Mouse (Mus musculus) heart, embryonic 16.5 days (tissue): ENCODE results near the gene Ppp1r11. TPM values are rescaled to one million over a fixed set of nuclear protein-coding genes. Genes with fewer than 3 reads are reported as not detected.
"Not testable (repeated sequence)": the region's sequence is repeated elsewhere in the genome, so short reads cannot be mapped to it uniquely, and the experiment has no call there.

Experiments used
- ATAC-seq: fragments of 200-750 bp; cut with Nextera tagmentation; replicated peaks from 2 replicates; pipeline ENCODE4 v1.8.0; 2017; ENCODE audit warnings: moderate number of reproducible peaks; ENCODE audit not compliant: insufficient read depth, low FRiP score; ENCODE audit errors: extremely low read depth
- H3K27ac ChIP-seq: fragments of 300-500 bp; sonication (generic); 2 replicates; pipeline ENCODE4 v1.5.1; 2014; ENCODE audit warnings: mild to moderate bottlenecking, low read length, control low read depth, moderate library complexity
- H3K27me3 ChIP-seq: fragments of 300-500 bp; sonication (generic); 2 replicates; pipeline ENCODE4 v1.6.1; 2014; ENCODE audit warnings: low read length, mixed read lengths; ENCODE audit not compliant: control insufficient read depth, insufficient read depth
- H3K36me3 ChIP-seq: fragments of 300-500 bp; sonication (generic); 2 replicates; pipeline ENCODE4 v1.6.1; 2014; ENCODE audit not compliant: control insufficient read depth, insufficient read depth
- H3K4me1 ChIP-seq: fragments of 300-500 bp; sonication (generic); 2 replicates; pipeline ENCODE4 v1.6.1; 2014; ENCODE audit warnings: low read length, mixed read lengths; ENCODE audit not compliant: control insufficient read depth, insufficient read depth
- H3K4me2 ChIP-seq: fragments of 300-500 bp; sonication (generic); 2 replicates; pipeline ENCODE4 v1.6.1; 2014; ENCODE audit warnings: low read depth, mild to moderate bottlenecking, control low read depth, low read length
- H3K4me3 ChIP-seq: fragments of 300-500 bp; sonication (generic); 2 replicates; pipeline ENCODE4 v1.5.1; 2014; ENCODE audit warnings: mild to moderate bottlenecking, control low read depth, low read length
- H3K9ac ChIP-seq: fragments of 300-500 bp; sonication (generic); 2 replicates; pipeline ENCODE4 v1.6.1; 2014; ENCODE audit warnings: low read length, control low read depth
- H3K9me3 ChIP-seq: fragments of 300-500 bp; sonication (generic); replicated peaks from 2 replicates; pipeline ENCODE4 v1.6.1; 2016; ENCODE audit warnings: low read length; ENCODE audit not compliant: control insufficient read depth
- whole genome bisulfite sequencing: fragments of 180-500 bp; shearing (Covaris S2); extraction: QIAGEN DNeasy Blood & Tissue Kit; methylation state at CpG from one replicate; pipeline ENCODE4 v1.1.7; 2014; 5-methylcytosine and 5-hydroxymethylcytosine counted together
- polyA plus RNA-seq: library from polyadenylated mRNA; unstranded; fragments of >200 nt; fragmentation: Nextera tagmentation; extraction: Ambion mirVana; gene quantifications from 2 replicates; pipeline ENCODE4 v1.2.1, GENCODE M21; 2015

Gene Ppp1r11
- polyA plus RNA-seq, 1 experiment from 2014 or later, result 81.4 TPM

DNA sequence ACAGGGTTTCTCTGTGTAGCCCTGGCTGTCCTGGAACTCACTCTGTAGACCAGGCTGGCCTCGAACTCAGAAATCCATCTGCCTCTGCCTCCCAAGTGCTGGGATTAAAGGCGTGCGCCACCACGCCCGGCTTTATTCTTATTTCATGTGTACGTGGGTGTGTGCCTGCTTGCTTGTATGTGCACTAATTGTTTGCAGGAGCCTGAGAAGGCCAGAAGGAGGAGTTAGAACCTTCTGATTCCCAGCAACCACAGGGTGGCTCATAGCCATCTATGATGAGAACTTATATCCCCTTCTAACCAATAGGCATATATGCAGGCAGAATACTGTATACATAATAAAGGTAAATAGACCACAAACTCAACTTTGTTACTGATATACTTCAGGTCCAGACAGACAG, 39.1 kb upstream of the Ppp1r11 start:
- H3K4me3 ChIP-seq, H3K27ac ChIP-seq, H3K9ac ChIP-seq, H3K4me2 ChIP-seq, ATAC-seq, H3K4me1 ChIP-seq, H3K9me3 ChIP-seq, H3K36me3 ChIP-seq: not testable (repeated sequence)
- peaks cover 17% of the 10 kb centered on the region for H3K27me3 ChIP-seq
- 97% methylated on average over 6 of the region's 6 CpGs for WGBS

DNA sequence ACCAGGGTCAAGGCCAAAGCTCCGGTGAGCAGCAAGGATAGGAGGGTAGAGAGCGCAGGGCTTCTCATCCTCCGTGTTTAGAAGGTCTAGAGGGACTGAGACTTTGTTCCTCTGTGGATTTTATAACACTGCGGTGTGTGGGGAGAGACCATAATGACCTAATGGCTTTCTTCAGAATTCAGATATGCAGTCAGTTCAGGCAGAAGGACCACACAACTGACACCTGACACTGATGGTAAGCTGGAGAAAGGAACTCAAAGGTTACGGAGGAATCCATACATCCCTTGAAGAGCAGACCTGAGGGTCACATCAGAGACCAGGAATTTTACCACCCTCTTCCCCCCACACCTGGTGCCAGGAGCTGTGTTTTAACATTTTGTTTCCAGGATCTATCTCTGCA, 37.9 kb upstream of the Ppp1r11 start, which contains the start of gene H2-M5:
TSS of gene H2-M5 (minus strand) at position 101 of the 400 bp plus-strand sequence.
- H3K27ac ChIP-seq, result no peak within 1 kb of the TSS
- H3K4me2 ChIP-seq, result peak within 1 kb of the TSS; percentile 56
- H3K36me3 ChIP-seq, result no peaks in the 10 kb centered on the region
- ATAC-seq, result no peak
- peaks cover 4% of the 10 kb centered on the region; the same call in 1 of the 2 replicates for H3K4me1 ChIP-seq
- no peaks in the 10 kb centered on the region for H3K9me3 ChIP-seq
- H3K9ac ChIP-seq, result no peak within 1 kb of the TSS
- peak within 1 kb of the TSS; percentile 37 for H3K4me3 ChIP-seq
- H3K27me3 ChIP-seq, result peaks cover 17% of the 10 kb centered on the region
- 32% methylated on average over 5 of the region's 5 CpGs for WGBS

DNA sequence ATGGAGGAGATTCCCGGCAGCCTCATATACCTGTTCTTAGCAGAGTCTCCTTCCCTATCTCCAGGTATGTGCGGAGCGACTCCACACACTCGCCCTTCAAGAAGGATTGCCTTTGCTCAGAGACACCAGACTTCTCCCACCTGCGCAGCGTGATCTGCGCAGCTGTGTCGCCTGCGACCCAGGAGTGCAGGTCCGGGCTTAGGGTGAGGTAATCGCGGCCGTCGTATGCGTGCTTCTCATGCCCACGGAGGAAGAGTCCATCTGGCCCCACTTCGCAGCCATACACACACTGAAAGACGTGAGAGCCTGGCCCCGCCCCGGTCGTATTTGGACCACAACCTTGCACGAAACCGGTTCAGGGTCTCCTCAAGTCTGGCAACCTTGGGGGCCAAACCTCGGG, 36.9 kb upstream of the Ppp1r11 start:
- Histone ChIP-seq H3K4me1 (peaks cover 4% of the 10 kb centered on the region; the same call in 1 of the 2 replicates), H3K4me2 (peak overlapping the region; percentile 56), H3K4me3 (peak overlapping the region; percentile 37), H3K27me3 (peaks cover 17% of the 10 kb centered on the region), H3K27ac (no peak overlapping the region), H3K9me3 (no peaks in the 10 kb centered on the region), H3K9ac (no peak overlapping the region), H3K36me3 (no peaks in the 10 kb centered on the region)
- ATAC-seq, result no peak; the same call in 1 of the 2 replicates
- WGBS, result 9% methylated on average over 24 of the region's 24 CpGs

DNA sequence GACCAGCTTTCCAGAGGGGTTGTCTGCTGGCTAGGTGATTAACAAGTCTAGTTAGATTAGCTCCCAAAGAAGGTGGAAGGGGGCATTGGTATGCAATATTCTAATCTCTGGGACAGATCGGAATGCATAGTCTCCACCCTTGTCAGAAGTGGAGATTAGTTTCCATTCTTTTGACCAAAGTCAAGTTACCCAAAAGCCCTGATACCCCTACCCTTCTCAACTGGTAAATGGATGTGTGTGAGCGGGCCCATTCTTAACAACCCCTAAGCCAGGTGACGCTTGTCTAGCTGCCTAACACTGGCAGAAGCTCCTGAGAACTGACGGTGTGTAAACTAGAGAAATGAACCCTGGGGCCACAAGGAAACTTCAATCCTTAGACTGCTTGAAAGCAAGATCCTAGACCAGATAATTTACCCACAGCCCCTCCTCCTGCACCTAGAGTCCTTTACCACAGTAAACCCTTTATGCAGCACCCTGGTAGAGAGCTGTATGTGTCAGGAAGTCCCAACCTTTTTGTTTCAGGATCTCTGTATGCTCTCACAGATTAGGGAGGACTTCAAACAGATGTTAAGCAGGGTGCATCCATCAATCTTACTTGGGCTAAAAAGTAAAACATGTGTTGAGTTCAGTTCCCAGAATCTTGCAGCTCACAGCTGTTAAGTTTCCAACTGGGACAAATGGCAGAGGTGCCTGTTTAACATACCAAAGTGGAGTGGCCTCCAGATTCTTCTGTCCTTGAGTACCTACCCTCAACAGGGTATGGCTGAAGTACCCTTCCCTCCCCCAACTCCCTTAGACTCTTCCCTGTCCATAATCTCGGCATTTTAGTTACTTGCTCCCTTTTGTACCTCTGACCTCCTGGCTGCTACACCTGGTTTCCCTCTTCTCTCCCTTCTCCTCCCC, 31.0 kb upstream of the Ppp1r11 start:
- H3K4me3 ChIP-seq, result no peak overlapping the region
- 43% methylated on average over 5 of the region's 5 CpGs for WGBS
- peaks cover 3% of the 10 kb centered on the region for H3K27me3 ChIP-seq
- peak; percentile 41; the same call in 1 of the 2 replicates for ATAC-seq
- H3K4me1 ChIP-seq, result peaks cover 7% of the 10 kb centered on the region
- no peak overlapping the region for H3K27ac ChIP-seq
- no peaks in the 10 kb centered on the region for H3K9me3 ChIP-seq
- no peak overlapping the region for H3K4me2 ChIP-seq
- H3K9ac ChIP-seq, result no peak overlapping the region
- no peaks in the 10 kb centered on the region for H3K36me3 ChIP-seq

GRCm38 (mm10) chr17:36981845-36982244, 30.3 kb upstream of the Ppp1r11 start:
- Histone ChIP-seq H3K27ac (no peak overlapping the region), H3K36me3 (no peaks in the 10 kb centered on the region), H3K27me3 (no peaks in the 10 kb centered on the region), H3K4me2 (peak overlapping the region; percentile 61), H3K9me3 (no peaks in the 10 kb centered on the region), H3K9ac (no peak overlapping the region), H3K4me1 (peaks cover 7% of the 10 kb centered on the region), H3K4me3 (peak overlapping the region; percentile 39)
- ATAC-seq, result no peak
- 12% methylated on average over 4 of the region's 4 CpGs for WGBS

DNA sequence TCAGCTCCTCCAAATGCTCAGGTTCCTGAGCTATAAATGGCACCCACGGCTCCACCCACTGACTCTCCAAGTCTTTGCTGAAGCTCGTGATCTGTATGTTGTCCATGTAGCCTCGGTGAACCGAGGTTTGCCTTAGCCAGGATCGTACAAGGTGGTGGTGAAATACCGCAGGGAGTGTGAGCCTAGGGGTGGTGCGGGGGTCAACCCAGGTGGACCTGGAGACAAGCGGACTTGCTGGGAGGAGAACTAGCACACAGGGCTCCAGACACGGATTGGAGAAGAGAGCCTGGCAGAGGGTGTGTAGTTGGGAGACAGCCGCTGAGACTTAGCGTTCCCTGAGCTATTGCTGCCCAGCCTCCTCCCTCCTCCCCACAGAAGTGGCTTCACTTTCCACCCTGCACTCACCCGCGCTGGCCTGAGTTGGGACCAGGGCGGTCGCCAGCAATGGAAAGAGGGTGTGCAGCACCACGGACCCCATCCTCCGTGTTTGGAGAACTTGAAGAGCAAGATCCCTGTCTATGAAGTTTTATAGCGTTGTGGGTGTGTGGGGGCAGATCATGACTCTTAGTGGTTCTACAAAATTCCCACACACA, 29.8 kb upstream of the Ppp1r11 start, which contains the start of gene 2410137M14Rik:
TSS of gene 2410137M14Rik (minus strand) at position 17 of the 593 bp plus-strand sequence.
- Histone ChIP-seq H3K27ac (no peak within 1 kb of the TSS), H3K4me2 (peak within 1 kb of the TSS; percentile 61), H3K36me3 (no peaks in the 10 kb centered on the region), H3K4me1 (peaks cover 7% of the 10 kb centered on the region), H3K27me3 (no peaks in the 10 kb centered on the region), H3K9me3 (no peaks in the 10 kb centered on the region), H3K4me3 (peak within 1 kb of the TSS; percentile 39), H3K9ac (peak within 1 kb of the TSS; percentile 31; the same call in 1 of the 2 replicates)
- WGBS, result 6% methylated on average over 18 of the region's 18 CpGs
- peak; percentile 37; the same call in 1 of the 2 replicates for ATAC-seq

DNA sequence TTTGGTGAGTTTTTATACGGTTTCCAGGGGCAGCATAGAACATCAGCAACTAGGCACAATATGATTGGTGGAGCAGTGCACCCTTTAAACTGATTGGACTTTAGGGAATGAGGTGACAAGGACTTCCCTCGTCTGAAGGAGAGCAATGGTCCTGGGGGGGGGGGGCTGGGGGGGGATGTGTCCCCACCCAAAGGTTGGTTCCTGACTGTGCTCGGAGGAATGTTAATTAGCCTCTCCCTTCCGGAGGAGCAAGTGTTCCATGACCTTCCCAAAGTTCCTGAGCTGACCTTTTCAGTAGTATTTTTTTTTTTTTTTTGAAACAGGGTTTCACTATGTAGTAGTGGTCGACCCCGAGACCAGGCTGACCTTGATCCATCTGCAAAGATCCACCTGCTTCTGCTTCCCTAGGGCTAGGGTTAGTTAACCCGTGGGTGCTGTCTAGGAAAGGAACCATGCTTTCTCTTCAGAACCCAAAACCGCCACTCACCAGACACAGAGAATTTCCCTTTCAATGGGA, 21.8 kb upstream of the Ppp1r11 start:
- no peaks in the 10 kb centered on the region for H3K27me3 ChIP-seq
- WGBS, result 57% methylated on average over 8 of the region's 8 CpGs

DNA sequence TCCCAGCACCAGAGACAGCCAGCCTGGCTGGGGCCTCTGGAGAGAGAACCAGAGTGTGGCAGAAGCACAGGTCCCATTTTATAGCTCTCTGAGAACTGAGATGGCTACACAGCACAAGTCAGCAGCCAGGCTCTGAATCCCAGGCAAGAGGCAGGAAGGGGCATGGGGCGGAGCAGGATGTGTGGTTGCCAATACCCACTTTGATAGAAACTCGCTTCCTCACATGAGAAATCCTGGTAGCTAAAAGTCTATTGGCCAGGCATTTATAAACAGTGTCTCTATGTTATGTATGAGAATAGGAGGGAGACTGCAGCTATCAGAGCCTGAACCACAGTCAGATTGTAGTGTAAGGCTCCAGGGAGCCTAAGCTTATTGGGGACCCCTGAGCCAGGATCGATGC, 21.2 kb upstream of the Ppp1r11 start:
- H3K27me3 ChIP-seq, result no peaks in the 10 kb centered on the region
- ATAC-seq, result no peak
- no peak overlapping the region for H3K9ac ChIP-seq
- no peak overlapping the region for H3K4me3 ChIP-seq
- no peaks in the 10 kb centered on the region for H3K4me1 ChIP-seq
- no peak overlapping the region for H3K4me2 ChIP-seq
- no peak overlapping the region for H3K27ac ChIP-seq
- no peaks in the 10 kb centered on the region for H3K9me3 ChIP-seq
- 64% methylated on average over 3 of the region's 3 CpGs for WGBS
- no peaks in the 10 kb centered on the region for H3K36me3 ChIP-seq

More for the DNA sequence above, 21.8 kb upstream of the Ppp1r11 start:
- H3K4me1 ChIP-seq, result no peaks in the 10 kb centered on the region
- H3K9ac ChIP-seq, result no peak overlapping the region
- no peak for ATAC-seq
- no peak overlapping the region for H3K4me2 ChIP-seq
- no peaks in the 10 kb centered on the region for H3K36me3 ChIP-seq
- H3K9me3 ChIP-seq, result no peaks in the 10 kb centered on the region
- H3K4me3 ChIP-seq, result no peak overlapping the region
- no peak overlapping the region for H3K27ac ChIP-seq
